ENCODE assay signal across 9 mouse cellular contexts in genomic region chr9:120602172-120602838, GRCm38 (mm10). TPM values are rescaled to one million over a fixed set of nuclear protein-coding genes. Genes with fewer than 3 reads are reported as not detected.
A peak's percentile ranks its signal among the peaks of the same experiment; 100 is the strongest.
DNase-seq lines count a peak whose midpoint lies in the region; ATAC-seq and TF ChIP-seq lines count a peak whose summit lies in the region.
"Had no signal": no experiment of that assay in that cellular context is flagged by ENCODE, and none has a peak within 500 bp of the region (broad histone marks: within the 10 kb centered on the region; RNA-seq: fewer than 3 reads in every experiment).

No protein-coding gene starts in this region.

- no peak for TF ChIP-seq CTCF in left cerebral cortex, adult 2 months (IDR thresholded peaks at IDR 0.05)

- intact Hi-C loops in left cerebral cortex, adult 2 months (cut with DNase I), result loop anchor here (5.0 to 10.0 kb wide), 3 partner anchors 172 to 640 kb away; no protein-coding TSS in a partner anchor
- intact Hi-C loops in left cerebral cortex, postnatal 36 days (cut with DNase I), result loop anchor here (2.0 to 10.0 kb wide), 4 partner anchors 175 to 640 kb away; no protein-coding TSS in a partner anchor

- peak overlapping the region; percentile 37 for H3K4me2 ChIP-seq in lung, embryonic 15.5 days
- peak overlapping the region; percentile 36 for H3K4me2 ChIP-seq in stomach, embryonic 15.5 days

- peak in 1 of 2 experiments; percentile 19 for DNase-seq in left cerebral cortex, adult 2 months (ENCODE audit: extremely low spot score in 1 of 2, low spot score in 2 of 2)
- DNase-seq in left cerebral cortex, postnatal 36 days (ENCODE audit: low spot score in 2 of 2), result no peak
- peak; percentile 52 to 53 for DNase-seq in cerebellum, adult 18-20 months
- peak; percentile 6 for DNase-seq in heart, adult 8-10 months (ENCODE audit: low spot score)
- DNase-seq in kidney, adult 8-10 months, result peak; percentile 20 to 25
- DNase-seq in retina, postnatal 1 day, result no peak

- H3K9me3 ChIP-seq in lung, embryonic 15.5 days, result 0 out of 2 replicates have a peak, but pooled peaks cover under 1% of the 10 kb centered on the region
- no peaks in the 10 kb centered on the region for H3K9me3 ChIP-seq in stomach, embryonic 15.5 days
- H3K9me3 ChIP-seq: G1E had no signal

- no peak overlapping the region for H3K9ac ChIP-seq in lung, embryonic 15.5 days
- no peak overlapping the region for H3K9ac ChIP-seq in stomach, embryonic 15.5 days

- 47% methylated on average over 17 of the region's 17 CpGs for WGBS in lung, embryonic 15.5 days
- 46% methylated on average over 17 of the region's 17 CpGs for WGBS in stomach, embryonic 15.5 days

- peaks cover 20% of the 10 kb centered on the region for H3K4me1 ChIP-seq in lung, embryonic 15.5 days
- H3K4me1 ChIP-seq in stomach, embryonic 15.5 days, result peaks cover 19% of the 10 kb centered on the region

- no peaks in the 10 kb centered on the region for H3K27me3 ChIP-seq in lung, embryonic 15.5 days
- no peaks in the 10 kb centered on the region for H3K27me3 ChIP-seq in stomach, embryonic 15.5 days (replicated peaks)

- no peak overlapping the region for H3K27ac ChIP-seq in left cerebral cortex, adult 2 months
- no peak overlapping the region for H3K27ac ChIP-seq in lung, embryonic 15.5 days
- H3K27ac ChIP-seq in stomach, embryonic 15.5 days, result peak overlapping the region; percentile 45

- ATAC-seq in lung, embryonic 15.5 days (ENCODE audit: borderline replicate concordance, extremely low read depth, low FRiP score, low TSS enrichment), result peak; percentile 70
- peak; percentile 52; the same call in 1 of the 2 replicates for ATAC-seq in stomach, embryonic 15.5 days (ENCODE audit: insufficient read depth, low FRiP score, low read depth)

- H3K36me3 ChIP-seq in lung, embryonic 15.5 days, result no peaks in the 10 kb centered on the region
- H3K36me3 ChIP-seq in stomach, embryonic 15.5 days, result no peaks in the 10 kb centered on the region
- H3K36me3 ChIP-seq: G1E had no signal

- peak overlapping the region; percentile 7; the same call in 1 of the 2 replicates for H3K4me3 ChIP-seq in left cerebral cortex, adult 2 months
- H3K4me3 ChIP-seq in lung, embryonic 15.5 days, result no peak overlapping the region
- H3K4me3 ChIP-seq in stomach, embryonic 15.5 days (replicated peaks), result no peak overlapping the region

RNA-seq across cellular contexts. Expression of gene Rpl14, which starts 31.1 kb away (rescaled TPM):
- total RNA-seq in left cerebral cortex, adult 2 months (2021), result 100 to 1,000 TPM; 268 to 280 TPM
- 100 to 1,000 TPM; 263 to 301 TPM for total RNA-seq in left cerebral cortex, postnatal 36 days (2021)
- total RNA-seq in heart, adult 8-10 months (2022), result 100 to 1,000 TPM; 266 to 316 (median 288) TPM
- polyA plus RNA-seq in lung, embryonic 15.5 days (2015; fragmentation: Nextera tagmentation; extraction: Ambion mirVana), result 695 and 737 TPM in 2 replicates
- polyA plus RNA-seq in stomach, embryonic 15.5 days (2015; fragmentation: Nextera tagmentation; extraction: Ambion mirVana), result 694 and 820 TPM in 2 replicates

Comparison
In these comparisons a context has a peak if more than half of its experiments do, and no peak if none do; other contexts are left out.
1. DNase-seq: peak in cerebellum, adult 18-20 months (2 of 2), heart, adult 8-10 months (single experiment) and kidney, adult 8-10 months (2 of 2); none in left cerebral cortex, postnatal 36 days (0 of 2) and retina, postnatal 1 day (single experiment).